Mouse (Mus musculus): Measurements from ENCODE around the gene Dnase1l3. TPM values are rescaled to one million over a fixed set of nuclear protein-coding genes. Genes with fewer than 3 reads are reported as not detected.

Gene Dnase1l3
- polyA plus RNA-seq, 1 experiment from 2014 or later, result 0.99 TPM

DNA sequence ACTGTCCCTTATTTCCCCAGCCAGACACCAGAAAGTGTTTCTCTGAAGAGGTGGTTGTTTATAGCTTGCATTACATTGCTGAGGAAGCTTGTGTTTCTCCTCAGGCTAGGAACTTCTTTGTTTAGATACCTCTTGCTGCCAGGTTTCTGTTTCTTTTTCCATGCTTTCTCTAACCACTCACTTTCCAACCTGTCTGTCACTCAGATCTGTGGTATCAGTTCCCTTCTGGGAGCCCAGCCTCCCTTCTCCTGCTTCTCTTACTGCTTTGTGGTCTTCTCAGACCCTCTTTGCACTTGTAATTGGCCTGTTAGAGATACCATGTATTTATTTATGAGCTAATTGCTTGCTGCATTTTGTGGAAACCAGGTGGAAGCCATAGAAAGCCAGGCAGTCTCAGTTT is 70.7 kb downstream of the Dnase1l3 start:
- no peak overlapping the region for H3K4me2 ChIP-seq
- H3K4me1 ChIP-seq, result peaks cover 2% of the 10 kb centered on the region; the same call in 1 of the 2 replicates
- no peaks in the 10 kb centered on the region for H3K27me3 ChIP-seq (replicated peaks)
- no peak overlapping the region for H3K27ac ChIP-seq
- H3K36me3 ChIP-seq, result peaks cover 37% of the 10 kb centered on the region
- no peak for ATAC-seq (ENCODE audit: insufficient read depth, low FRiP score, low read depth)
- H3K4me3 ChIP-seq (replicated peaks), result no peak overlapping the region
- H3K9ac ChIP-seq, result no peak overlapping the region
- no peaks in the 10 kb centered on the region for H3K9me3 ChIP-seq

DNA sequence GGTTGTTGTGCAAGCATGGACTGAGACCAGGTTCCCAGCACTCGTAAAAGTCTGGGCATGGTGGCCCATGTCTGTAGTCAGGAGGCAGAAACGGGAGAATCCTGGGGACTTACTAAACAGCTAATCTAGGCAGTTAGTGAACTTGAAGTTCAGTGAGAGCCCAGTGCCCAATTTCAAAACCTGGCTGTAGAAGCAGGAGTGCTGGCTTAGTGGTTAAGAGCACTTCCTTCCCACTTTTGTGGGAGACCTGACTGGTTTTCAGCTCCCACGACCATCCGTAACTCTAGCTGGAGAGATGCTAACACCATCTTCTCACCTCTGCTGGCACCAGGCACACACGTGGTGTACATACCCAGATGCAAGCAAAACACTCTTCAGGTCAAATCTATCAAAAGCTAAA is 72.9 kb downstream of the Dnase1l3 start:
- 83% methylated on average over 5 of the region's 5 CpGs for WGBS
- Histone ChIP-seq H3K9ac (no peak overlapping the region), H3K27ac (no peak overlapping the region), H3K9me3 (no peaks in the 10 kb centered on the region), H3K4me1 (peaks cover 3% of the 10 kb centered on the region; the same call in 1 of the 2 replicates), H3K4me3 (replicated peaks) (no peak overlapping the region), H3K4me2 (no peak overlapping the region), H3K36me3 (peaks cover 45% of the 10 kb centered on the region), H3K27me3 (replicated peaks) (no peaks in the 10 kb centered on the region)
- ATAC-seq (ENCODE audit: insufficient read depth, low FRiP score, low read depth), result no peak

DNA sequence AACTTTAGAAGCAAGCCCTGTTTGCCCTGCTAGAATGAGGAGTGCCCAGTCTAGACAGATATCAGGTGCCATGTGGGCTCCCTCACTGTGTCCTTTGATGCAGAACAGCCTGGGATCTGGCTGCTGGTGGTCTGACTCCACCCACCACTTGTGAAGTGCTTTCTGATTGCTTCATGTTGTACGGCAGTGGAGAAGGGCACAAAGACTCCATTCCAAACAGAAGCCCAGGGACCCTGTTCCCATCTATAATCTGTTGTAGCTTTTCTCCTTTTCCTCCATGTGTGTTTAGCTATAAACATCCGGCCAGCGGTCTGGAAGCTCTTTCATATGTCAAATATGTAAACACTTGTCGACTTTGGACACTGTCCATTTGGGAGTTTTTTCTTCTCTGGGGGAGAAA is 74.5 kb downstream of the Dnase1l3 start:
- Histone ChIP-seq H3K36me3 (peaks cover 54% of the 10 kb centered on the region), H3K27ac (peak overlapping the region; percentile 18; the same call in 1 of the 2 replicates), H3K4me1 (peaks cover 3% of the 10 kb centered on the region; the same call in 1 of the 2 replicates), H3K9me3 (no peaks in the 10 kb centered on the region), H3K9ac (no peak overlapping the region), H3K4me2 (no peak overlapping the region), H3K27me3 (replicated peaks) (no peaks in the 10 kb centered on the region), H3K4me3 (replicated peaks) (no peak overlapping the region)
- ATAC-seq (ENCODE audit: insufficient read depth, low FRiP score, low read depth), result peak; percentile 45; the same call in 1 of the 2 replicates
- WGBS, result 38% methylated on average over 4 of the region's 4 CpGs

DNA sequence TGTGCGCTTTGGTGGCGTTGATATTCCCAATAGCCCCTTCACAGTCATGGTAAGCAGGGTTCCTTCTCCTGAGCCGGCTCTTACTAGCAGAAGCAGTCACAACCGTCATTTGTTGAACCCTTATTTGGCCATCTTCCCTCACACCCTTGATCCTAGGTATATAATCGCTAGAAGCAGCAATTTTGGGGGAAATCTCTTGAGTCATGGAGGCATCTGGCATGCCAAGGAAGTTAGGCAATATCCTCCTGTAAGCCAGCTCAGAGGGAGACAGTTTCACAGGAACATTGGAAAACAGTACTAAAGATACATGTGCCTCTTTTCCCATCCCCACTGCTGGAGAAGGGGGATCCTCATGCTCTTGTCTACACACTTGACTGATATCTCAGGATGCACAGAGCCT is 75.1 kb downstream of the Dnase1l3 start:
- no peaks in the 10 kb centered on the region for H3K27me3 ChIP-seq (replicated peaks)
- H3K9me3 ChIP-seq, result no peaks in the 10 kb centered on the region
- no peak for ATAC-seq (ENCODE audit: insufficient read depth, low FRiP score, low read depth)
- WGBS, result 86% methylated on average over 5 of the region's 5 CpGs
- peaks cover 3% of the 10 kb centered on the region; the same call in 1 of the 2 replicates for H3K4me1 ChIP-seq
- no peak overlapping the region for H3K4me2 ChIP-seq
- H3K27ac ChIP-seq, result peak overlapping the region; percentile 18; the same call in 1 of the 2 replicates
- H3K4me3 ChIP-seq (replicated peaks), result no peak overlapping the region
- no peak overlapping the region for H3K9ac ChIP-seq
- peaks cover 55% of the 10 kb centered on the region for H3K36me3 ChIP-seq

DNA sequence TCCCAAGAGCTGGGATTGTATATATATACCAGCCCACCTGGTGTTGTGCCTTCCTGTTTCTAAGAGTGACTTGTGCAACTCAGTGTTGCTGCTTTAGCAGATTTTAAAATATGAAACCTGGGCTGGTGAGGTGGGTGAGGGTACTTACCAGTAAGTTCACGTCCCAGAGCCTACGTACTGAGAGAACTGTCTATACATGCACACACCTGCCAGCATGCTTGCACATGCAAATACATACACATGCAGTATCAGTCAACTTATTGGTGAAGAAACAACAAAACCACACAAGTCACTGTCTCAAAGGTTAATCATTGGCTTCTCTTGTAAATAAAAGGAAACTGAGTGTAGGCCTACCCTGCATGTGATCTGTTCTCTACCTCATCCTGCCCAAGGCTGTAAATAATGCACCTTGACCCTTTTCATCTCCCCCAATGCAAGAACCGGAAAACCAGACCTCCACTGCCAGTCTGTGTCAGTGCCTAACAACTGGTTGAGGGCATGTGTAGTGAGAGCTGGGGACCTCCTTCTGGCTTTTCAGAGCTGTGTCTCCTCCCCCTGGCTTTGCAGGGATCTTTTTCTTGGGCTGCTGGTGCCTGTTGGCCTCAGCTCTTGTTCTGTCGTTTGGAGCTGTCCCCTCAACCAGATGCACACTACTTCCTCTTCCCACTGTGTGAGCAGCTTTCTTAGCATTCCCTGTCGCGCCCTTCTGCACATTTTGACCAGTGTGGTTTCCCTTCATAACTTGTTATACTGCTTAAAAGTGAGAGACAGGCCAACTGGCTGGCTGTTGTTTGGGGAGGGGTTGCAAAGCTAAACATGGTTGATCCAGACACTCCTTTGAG is 76.0 kb downstream of the Dnase1l3 start:
- Histone ChIP-seq H3K27me3 (replicated peaks) (no peaks in the 10 kb centered on the region), H3K27ac (no peak overlapping the region), H3K9me3 (no peaks in the 10 kb centered on the region), H3K4me1 (peaks cover 3% of the 10 kb centered on the region; the same call in 1 of the 2 replicates), H3K4me2 (no peak overlapping the region), H3K9ac (no peak overlapping the region), H3K4me3 (replicated peaks) (no peak overlapping the region), H3K36me3 (peaks cover 45% of the 10 kb centered on the region)
- ATAC-seq (ENCODE audit: insufficient read depth, low FRiP score, low read depth), result no peak
- 72% methylated on average over 6 of the region's 6 CpGs for WGBS

Other genes with a start within 250 kb of the Dnase1l3 start
- gene Gm26661, start 203.0 kb downstream of the Dnase1l3 start, polyA plus RNA-seq (2015; fragmentation: Nextera tagmentation; extraction: Ambion mirVana), result 0.32 TPM in 1 of 2 replicates, not detected in the other
- gene Flnb, start 176.6 kb downstream of the Dnase1l3 start, polyA plus RNA-seq (2015; fragmentation: Nextera tagmentation; extraction: Ambion mirVana), result 17.4 and 20.3 TPM in 2 replicates
- 0.21 TPM in 1 of 2 replicates, not detected in the other for gene Gm45521, start 37.3 kb downstream of the Dnase1l3 start, polyA plus RNA-seq (2015; fragmentation: Nextera tagmentation; extraction: Ambion mirVana)
- gene Abhd6, start 8.3 kb upstream of the Dnase1l3 start, polyA plus RNA-seq (2015; fragmentation: Nextera tagmentation; extraction: Ambion mirVana), result 18.9 and 21.2 TPM in 2 replicates
- gene Rpp14, start 85.8 kb upstream of the Dnase1l3 start, polyA plus RNA-seq (2015; fragmentation: Nextera tagmentation; extraction: Ambion mirVana), result 48.8 and 52.3 TPM in 2 replicates
- 39.0 and 39.6 TPM in 2 replicates for gene Pxk, start 103.6 kb upstream of the Dnase1l3 start, polyA plus RNA-seq (2015; fragmentation: Nextera tagmentation; extraction: Ambion mirVana)
- 176 and 189 TPM in 2 replicates for gene Pdhb, start 178.5 kb upstream of the Dnase1l3 start, polyA plus RNA-seq (2015; fragmentation: Nextera tagmentation; extraction: Ambion mirVana)
- gene Kctd6, start 219.6 kb upstream of the Dnase1l3 start, polyA plus RNA-seq (2015; fragmentation: Nextera tagmentation; extraction: Ambion mirVana), result 12.9 and 14.2 TPM in 2 replicates

Measured in stomach, embryonic 15.5 days (tissue).